Mouse (Mus musculus) c-Kit-negative CD71-positive TER-119-positive erythroid progenitor cells, embryonic 14.5 days (primary cell): ENCODE measurements around the gene Ncdn.

ENCODE experiments used
- DNase-seq: peaks from one replicate; pipeline ENCODE4 v3.0.0-alpha.2; 2013; ENCODE audit warnings: low read depth, low spot score

The Ncdn gene

GRCm38 (mm10) chr4:126732531-126733380, 20.5 kb downstream of the Ncdn start:
- DNase-seq, result no peak

GRCm38 (mm10) chr4:126732111-126732510, 21.1 kb downstream of the Ncdn start:
- DNase-seq, result no peak

GRCm38 (mm10) chr4:126707439-126707826, 45.8 kb downstream of the Ncdn start:
- no peak for DNase-seq

- no peak for DNase-seq
Measured at GRCm38 (mm10) chr4:126706630-126707438, 46.4 kb downstream of the Ncdn start.

- no peak for DNase-seq
Measured at GRCm38 (mm10) chr4:126696908-126697307, 56.3 kb downstream of the Ncdn start.
